Mouse (Mus musculus): ENCODE data around the gene Fry. TPM values are rescaled to one million over a fixed set of nuclear protein-coding genes. Genes with fewer than 3 reads are reported as not detected.

Fry gene
- total and polyA plus RNA-seq, 2 experiments from 2014 or later: 47.6 to 130 TPM

DNA sequence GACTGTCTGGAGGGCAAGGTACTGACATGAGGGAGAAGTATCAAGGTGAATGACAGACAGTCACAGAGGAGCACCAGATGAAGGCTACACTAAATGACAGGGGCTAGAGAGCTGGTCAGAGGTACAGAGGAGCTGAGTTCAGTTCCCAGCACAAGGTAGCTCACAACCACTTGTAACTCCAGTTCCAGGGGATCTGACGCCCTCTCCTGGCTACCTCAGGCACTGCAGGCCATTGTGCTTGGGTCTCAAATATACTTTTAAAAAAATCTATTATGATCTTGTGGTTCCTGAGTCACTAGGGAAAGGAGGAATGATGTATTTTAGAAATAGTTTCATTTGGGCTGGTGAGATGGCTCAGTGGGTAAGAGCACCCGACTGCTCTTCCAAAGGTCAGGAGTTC is 229.4 kb downstream of the Fry start:
- no peak for ATAC-seq
- H3K27me3 ChIP-seq (ENCODE audit: insufficient read depth, low read length): no peaks in the 10 kb centered on the region
- 95% methylated on average over 2 of the region's 2 CpGs for WGBS
- no peak for DNase-seq
- no peaks in the 10 kb centered on the region for H3K4me1 ChIP-seq (ENCODE audit: insufficient read depth)
- H3K4me2 ChIP-seq (ENCODE audit: low read depth): no peak overlapping the region
- peaks cover 37% of the 10 kb centered on the region for H3K36me3 ChIP-seq (ENCODE audit: insufficient read depth)
- no peaks in the 10 kb centered on the region for H3K9me3 ChIP-seq (ENCODE audit: low read length)
- no peak overlapping the region for H3K4me3 ChIP-seq (ENCODE audit: low read depth, low read length)
- no peak overlapping the region for H3K9ac ChIP-seq
- peak; percentile 34 for TF ChIP-seq CTCF (IDR thresholded peaks at IDR 0.05; ENCODE audit: low read depth)
- H3K27ac ChIP-seq (ENCODE audit: low read depth, low read length): no peak overlapping the region

DNA sequence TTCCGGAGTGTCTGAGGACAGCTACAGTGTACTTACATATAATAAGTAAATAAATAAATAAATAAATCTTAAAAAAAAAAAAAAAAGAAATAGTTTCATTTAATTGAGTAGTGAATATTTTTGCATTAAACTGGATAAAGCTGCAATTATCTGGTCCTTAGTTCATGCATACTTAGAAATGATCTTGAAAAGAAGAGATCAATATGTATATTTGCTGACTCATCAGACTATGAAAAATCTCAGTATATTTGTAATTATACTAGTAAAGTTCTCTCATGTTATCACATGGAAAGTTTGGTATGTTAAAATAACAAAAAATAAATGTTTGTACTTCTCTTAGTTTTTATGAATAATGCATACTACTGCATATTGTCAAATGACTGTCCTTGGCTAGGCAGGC is 229.9 kb downstream of the Fry start:
- H3K27me3 ChIP-seq (ENCODE audit: insufficient read depth, low read length): no peaks in the 10 kb centered on the region
- ATAC-seq (no peak), DNase-seq (no peak)
- H3K4me2 ChIP-seq (ENCODE audit: low read depth): no peak overlapping the region
- H3K27ac ChIP-seq (ENCODE audit: low read depth, low read length): no peak overlapping the region
- no peaks in the 10 kb centered on the region for H3K9me3 ChIP-seq (ENCODE audit: low read length)
- no peak overlapping the region for H3K4me3 ChIP-seq (ENCODE audit: low read depth, low read length)
- WGBS: no CpG with 5 or more reads among the region's 1 CpGs
- H3K36me3 ChIP-seq (ENCODE audit: insufficient read depth): peaks cover 37% of the 10 kb centered on the region
- H3K4me1 ChIP-seq (ENCODE audit: insufficient read depth): no peaks in the 10 kb centered on the region
- TF ChIP-seq CTCF (IDR thresholded peaks at IDR 0.05; ENCODE audit: low read depth): no peak
- no peak overlapping the region for H3K9ac ChIP-seq

DNA sequence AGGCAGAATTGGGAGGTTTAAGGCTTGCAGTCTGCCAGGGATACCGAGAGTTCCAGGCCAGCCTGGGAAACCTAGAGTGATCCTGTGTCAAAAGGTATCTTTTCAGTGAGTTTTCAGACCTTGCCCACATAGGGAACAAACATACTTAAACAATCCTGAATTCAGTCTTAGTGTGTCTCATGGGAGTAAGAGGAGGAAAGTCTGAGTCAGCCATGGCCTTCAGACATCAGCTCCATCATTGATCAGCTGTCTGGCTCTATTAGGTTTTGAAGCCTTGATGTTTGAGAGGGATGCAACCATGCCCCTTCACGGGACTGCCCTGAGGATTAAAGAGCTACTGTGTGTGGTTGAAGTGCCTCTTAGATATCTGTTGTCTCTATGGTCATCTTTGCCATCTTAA is 232.7 kb downstream of the Fry start:
- WGBS: 90% methylated on average over 2 of the region's 2 CpGs
- H3K4me1 ChIP-seq (ENCODE audit: insufficient read depth): no peaks in the 10 kb centered on the region
- H3K36me3 ChIP-seq (ENCODE audit: insufficient read depth): peaks cover 44% of the 10 kb centered on the region

DNA sequence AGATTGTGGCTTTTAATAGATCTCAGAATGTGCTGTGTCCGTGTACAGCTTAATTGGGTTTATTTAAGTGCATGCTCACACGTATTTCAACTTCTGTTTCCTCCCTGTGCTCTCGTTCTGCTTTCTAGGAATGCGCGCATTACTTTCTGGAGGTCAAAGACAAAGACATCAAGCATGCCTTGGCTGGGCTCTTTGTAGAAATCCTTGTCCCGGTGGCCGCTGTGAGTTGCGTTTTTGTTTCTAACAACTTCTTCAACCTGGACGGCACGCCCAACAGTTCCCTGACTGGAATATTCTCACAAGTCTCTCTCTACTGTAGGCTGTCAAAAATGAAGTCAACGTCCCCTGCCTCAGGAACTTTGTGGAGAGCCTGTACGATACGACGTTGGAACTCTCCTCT is 240.2 kb downstream of the Fry start:
- Histone ChIP-seq H3K36me3 (ENCODE audit: insufficient read depth) (peaks cover 62% of the 10 kb centered on the region), H3K27ac (ENCODE audit: low read depth, low read length) (no peak overlapping the region), H3K4me2 (ENCODE audit: low read depth) (no peak overlapping the region), H3K9me3 (ENCODE audit: low read length) (no peaks in the 10 kb centered on the region), H3K27me3 (ENCODE audit: insufficient read depth, low read length) (no peaks in the 10 kb centered on the region), H3K9ac (no peak overlapping the region), H3K4me1 (ENCODE audit: insufficient read depth) (no peaks in the 10 kb centered on the region), H3K4me3 (ENCODE audit: low read depth, low read length) (no peak overlapping the region)
- ATAC-seq (no peak), DNase-seq (no peak)
- no peak for TF ChIP-seq CTCF (IDR thresholded peaks at IDR 0.05; ENCODE audit: low read depth)
- 87% methylated on average over 14 of the region's 14 CpGs for WGBS

More for the DNA sequence above, 232.7 kb downstream of the Fry start:
- H3K9ac ChIP-seq: no peak overlapping the region
- no peak overlapping the region for H3K27ac ChIP-seq (ENCODE audit: low read depth, low read length)
- TF ChIP-seq CTCF (IDR thresholded peaks at IDR 0.05; ENCODE audit: low read depth): no peak
- no peak for DNase-seq
- H3K4me2 ChIP-seq (ENCODE audit: low read depth): no peak overlapping the region
- H3K27me3 ChIP-seq (ENCODE audit: insufficient read depth, low read length): no peaks in the 10 kb centered on the region
- H3K9me3 ChIP-seq (ENCODE audit: low read length): no peaks in the 10 kb centered on the region
- ATAC-seq: no peak
- H3K4me3 ChIP-seq (ENCODE audit: low read depth, low read length): no peak overlapping the region

DNA sequence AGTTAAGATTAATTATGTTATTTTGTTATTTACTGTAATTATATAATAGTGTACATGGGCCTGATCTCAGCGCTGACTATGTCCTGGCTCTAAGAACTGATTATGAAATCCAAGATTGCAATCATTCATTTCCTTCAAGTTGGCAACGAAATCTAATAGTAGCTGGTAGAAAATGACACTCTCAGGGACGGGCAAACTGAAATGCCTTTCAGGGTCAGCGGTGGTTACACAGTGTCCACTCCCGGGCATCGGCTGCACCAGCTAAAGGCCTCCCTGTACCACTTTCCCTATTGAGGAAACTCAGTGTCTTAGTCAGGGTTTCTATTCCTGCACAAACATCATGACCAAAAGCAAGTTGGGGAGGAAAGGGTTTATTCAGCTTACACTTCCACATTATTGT is 243.8 kb downstream of the Fry start:
- WGBS: 89% methylated on average over 6 of the region's 6 CpGs
- Histone ChIP-seq H3K27ac (ENCODE audit: low read depth, low read length) (no peak overlapping the region), H3K4me3 (ENCODE audit: low read depth, low read length) (no peak overlapping the region), H3K9me3 (ENCODE audit: low read length) (peaks cover 6% of the 10 kb centered on the region; the same call in 1 of the 2 replicates), H3K27me3 (ENCODE audit: insufficient read depth, low read length) (no peaks in the 10 kb centered on the region), H3K36me3 (ENCODE audit: insufficient read depth) (peaks cover 56% of the 10 kb centered on the region), H3K4me2 (ENCODE audit: low read depth) (no peak overlapping the region), H3K9ac (no peak overlapping the region), H3K4me1 (ENCODE audit: insufficient read depth) (no peaks in the 10 kb centered on the region)
- no peak for TF ChIP-seq CTCF (IDR thresholded peaks at IDR 0.05; ENCODE audit: low read depth)
- ATAC-seq (no peak), DNase-seq (no peak)

DNA sequence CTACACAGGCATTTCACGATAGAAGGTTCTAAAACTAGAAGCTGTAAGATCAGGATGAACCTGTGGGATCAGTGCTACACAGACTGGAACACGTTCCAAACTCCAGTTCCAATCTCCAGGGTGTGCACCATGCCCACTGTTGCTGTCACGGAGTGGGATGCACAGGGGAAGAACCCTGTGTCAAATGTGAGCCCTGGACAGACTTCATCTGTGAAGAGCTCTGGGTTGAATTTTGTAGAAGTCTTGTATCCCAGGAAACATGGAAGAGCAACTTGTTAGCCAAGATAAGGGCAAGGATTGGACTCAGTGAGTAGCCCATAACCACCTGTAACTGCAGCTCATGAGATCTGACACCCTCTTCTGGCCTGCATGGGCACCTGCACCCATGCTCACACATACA is 246.2 kb downstream of the Fry start:
- peaks cover 44% of the 10 kb centered on the region for H3K36me3 ChIP-seq (ENCODE audit: insufficient read depth)

DNA sequence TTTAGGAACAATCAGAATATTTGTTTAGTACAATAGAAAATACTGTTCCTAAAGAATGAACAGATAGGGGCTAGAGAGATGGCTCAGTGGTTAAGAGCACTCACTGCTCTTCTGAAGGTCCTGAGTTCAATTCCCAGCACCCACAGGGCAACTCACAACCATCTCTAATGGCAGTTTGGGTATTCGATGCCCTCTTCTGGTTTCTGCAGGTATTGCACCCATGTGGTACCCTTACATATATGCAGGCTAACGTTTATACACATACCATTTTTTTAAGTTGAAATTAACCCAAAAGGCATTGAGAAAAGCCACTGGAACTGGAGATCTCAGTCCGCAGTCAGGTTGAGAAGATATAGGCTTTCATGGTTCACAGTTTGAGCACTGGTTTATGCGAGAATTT is 248.6 kb downstream of the Fry start:
- Histone ChIP-seq H3K4me3 (ENCODE audit: low read depth, low read length) (no peak overlapping the region), H3K9me3 (ENCODE audit: low read length) (peaks cover 6% of the 10 kb centered on the region; the same call in 1 of the 2 replicates), H3K4me2 (ENCODE audit: low read depth) (no peak overlapping the region), H3K9ac (no peak overlapping the region), H3K27me3 (ENCODE audit: insufficient read depth, low read length) (no peaks in the 10 kb centered on the region), H3K4me1 (ENCODE audit: insufficient read depth) (no peaks in the 10 kb centered on the region), H3K27ac (ENCODE audit: low read depth, low read length) (no peak overlapping the region), H3K36me3 (ENCODE audit: insufficient read depth) (peaks cover 31% of the 10 kb centered on the region)
- peak; percentile 34; the same call in 1 of the 2 replicates for TF ChIP-seq CTCF (IDR thresholded peaks at IDR 0.05; ENCODE audit: low read depth)
- no peak for ATAC-seq
- no peak for DNase-seq
- WGBS: 82% methylated on average over 4 of the region's 4 CpGs

More for the DNA sequence above, 246.2 kb downstream of the Fry start:
- no peak overlapping the region for H3K27ac ChIP-seq (ENCODE audit: low read depth, low read length)
- H3K4me2 ChIP-seq (ENCODE audit: low read depth): no peak overlapping the region
- H3K9ac ChIP-seq: no peak overlapping the region
- H3K4me1 ChIP-seq (ENCODE audit: insufficient read depth): no peaks in the 10 kb centered on the region
- ATAC-seq (no peak), DNase-seq (no peak)
- H3K4me3 ChIP-seq (ENCODE audit: low read depth, low read length): no peak overlapping the region
- H3K27me3 ChIP-seq (ENCODE audit: insufficient read depth, low read length): no peaks in the 10 kb centered on the region
- TF ChIP-seq CTCF (IDR thresholded peaks at IDR 0.05; ENCODE audit: low read depth): no peak
- H3K9me3 ChIP-seq (ENCODE audit: low read length): peaks cover 6% of the 10 kb centered on the region; the same call in 1 of the 2 replicates
- 84% methylated on average over 3 of the region's 3 CpGs for WGBS
